Mouse (Mus musculus): ENCODE measurements at regions not wholly inside any gene's neighbourhood (a gene's known extent, or its start where the extent isn't known, plus 50 kb on each side); places are given as distances from the start of the nearest gene placed in this dataset.

DNA sequence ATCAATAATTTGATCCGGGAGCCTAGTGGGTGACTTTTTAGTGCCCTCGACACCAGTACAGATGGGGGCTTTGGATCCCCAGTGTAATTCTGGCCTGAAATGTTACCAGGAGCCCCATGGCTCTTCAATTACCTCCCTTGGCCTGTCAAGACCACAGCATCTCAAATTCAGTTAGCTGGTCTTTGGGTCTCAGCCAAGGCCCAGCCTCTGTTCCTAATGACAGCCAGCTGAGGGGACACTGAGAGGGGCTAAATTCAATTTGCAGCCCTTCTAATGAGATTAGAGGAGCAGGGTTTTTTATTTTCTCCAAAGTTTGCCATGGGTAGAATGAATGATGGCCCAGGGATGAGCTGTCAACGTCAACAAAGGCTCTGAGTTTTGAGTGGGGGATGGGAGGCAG lies 109.9 kb upstream of the Tbx20 start:
- DNase-seq (ENCODE audit: low spot score) = peak; percentile 50
- 38% methylated on average over 3 of the region's 3 CpGs for WGBS

DNA sequence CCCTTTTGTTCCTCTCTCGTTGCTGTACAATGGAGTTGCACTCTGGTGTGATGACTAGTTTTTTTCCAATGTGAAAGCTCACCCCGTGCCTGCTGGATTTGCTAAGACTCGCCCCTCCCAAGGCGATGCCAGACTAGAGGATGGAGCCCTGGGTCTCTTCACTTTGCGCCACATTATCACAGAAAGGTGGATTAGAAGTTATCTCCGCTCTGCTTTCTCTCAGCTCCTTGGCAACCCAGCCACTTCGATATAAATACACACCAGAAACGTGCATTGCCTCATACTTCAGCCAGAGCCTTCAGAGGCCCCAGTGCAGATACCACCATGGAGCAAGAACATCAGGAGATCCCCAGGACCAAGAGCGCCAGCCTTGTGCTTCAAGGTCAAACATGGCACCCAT lies 114.2 kb upstream of the Tbx20 start:
- Histone ChIP-seq H3K36me3 (replicated peaks; ENCODE audit: control insufficient read depth, insufficient read depth, low read depth, low read length) (no peaks in the 10 kb centered on the region), H3K4me2 (ENCODE audit: low read depth, low read length) (no peak overlapping the region), H3K27me3 (ENCODE audit: control insufficient read depth, insufficient read depth, low read length) (no peaks in the 10 kb centered on the region), H3K4me1 (ENCODE audit: control insufficient read depth, insufficient read depth, low read length) (no peaks in the 10 kb centered on the region), H3K9me3 (replicated peaks; ENCODE audit: control insufficient read depth, low read length) (no peaks in the 10 kb centered on the region), H3K27ac (replicated peaks; ENCODE audit: low read depth, low read length) (no peak overlapping the region), H3K9ac (replicated peaks; ENCODE audit: low read length) (no peak overlapping the region), H3K4me3 (ENCODE audit: low read depth, low read length) (no peak overlapping the region)
- ATAC-seq (replicated peaks; ENCODE audit: insufficient number of reproducible peaks, low FRiP score, low TSS enrichment, low read depth) (no peak), DNase-seq (ENCODE audit: low spot score) (no peak)
- WGBS = 88% methylated on average over 9 of the region's 9 CpGs

More for the DNA sequence above, 109.9 kb upstream of the Tbx20 start:
- Histone ChIP-seq H3K36me3 (replicated peaks; ENCODE audit: control insufficient read depth, insufficient read depth, low read depth, low read length) (no peaks in the 10 kb centered on the region), H3K4me1 (ENCODE audit: control insufficient read depth, insufficient read depth, low read length) (no peaks in the 10 kb centered on the region), H3K27ac (replicated peaks; ENCODE audit: low read depth, low read length) (no peak overlapping the region), H3K4me2 (ENCODE audit: low read depth, low read length) (no peak overlapping the region), H3K9me3 (replicated peaks; ENCODE audit: control insufficient read depth, low read length) (no peaks in the 10 kb centered on the region), H3K9ac (replicated peaks; ENCODE audit: low read length) (no peak overlapping the region), H3K4me3 (ENCODE audit: low read depth, low read length) (no peak overlapping the region), H3K27me3 (ENCODE audit: control insufficient read depth, insufficient read depth, low read length) (no peaks in the 10 kb centered on the region)
- no peak for ATAC-seq (replicated peaks; ENCODE audit: insufficient number of reproducible peaks, low FRiP score, low TSS enrichment, low read depth)

DNA sequence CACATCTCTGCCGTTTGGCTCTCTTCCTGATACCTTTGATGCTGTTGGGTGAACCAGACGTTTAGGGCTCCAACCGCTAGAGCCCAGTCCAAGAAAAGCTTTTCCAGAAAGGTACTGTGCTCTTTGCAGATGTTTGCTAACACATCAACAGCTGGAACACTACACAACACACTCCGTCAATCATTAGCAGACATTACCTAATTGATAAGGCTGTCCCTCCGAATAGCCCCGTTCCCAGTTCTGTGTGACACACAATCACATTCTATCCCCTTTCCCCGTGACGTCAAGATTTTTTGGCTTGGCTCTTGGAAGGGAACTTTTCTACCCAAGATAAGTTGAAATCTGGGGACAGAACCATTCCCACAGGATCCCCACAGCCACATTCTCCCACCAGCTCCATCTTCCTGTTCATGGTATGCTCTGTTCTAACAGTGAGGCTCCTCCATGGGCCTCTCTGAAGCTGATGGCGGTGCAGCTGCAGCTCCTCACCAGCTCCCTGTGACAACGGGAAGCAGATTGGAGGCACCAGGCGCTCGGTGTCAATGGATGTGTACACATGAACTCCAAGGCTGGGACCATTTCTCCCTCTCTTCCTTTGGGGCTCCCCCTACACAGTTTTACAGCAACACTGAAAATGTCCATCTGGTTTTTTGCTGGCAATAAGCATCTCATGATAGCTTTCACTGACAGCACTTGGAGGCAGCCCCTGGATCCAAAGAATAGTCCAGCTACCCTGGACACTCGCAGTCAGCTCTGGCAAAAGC lies 122.6 kb upstream of the Tbx20 start:
- Histone ChIP-seq H3K4me1 (ENCODE audit: control insufficient read depth, insufficient read depth, low read length) (no peaks in the 10 kb centered on the region), H3K9ac (replicated peaks; ENCODE audit: low read length) (no peak overlapping the region), H3K4me3 (ENCODE audit: low read depth, low read length) (no peak overlapping the region), H3K9me3 (replicated peaks; ENCODE audit: control insufficient read depth, low read length) (no peaks in the 10 kb centered on the region), H3K36me3 (replicated peaks; ENCODE audit: control insufficient read depth, insufficient read depth, low read depth, low read length) (no peaks in the 10 kb centered on the region), H3K27me3 (ENCODE audit: control insufficient read depth, insufficient read depth, low read length) (no peaks in the 10 kb centered on the region), H3K27ac (replicated peaks; ENCODE audit: low read depth, low read length) (no peak overlapping the region), H3K4me2 (ENCODE audit: low read depth, low read length) (no peak overlapping the region)
- WGBS = 83% methylated on average over 13 of the region's 13 CpGs
- ATAC-seq (replicated peaks; ENCODE audit: insufficient number of reproducible peaks, low FRiP score, low TSS enrichment, low read depth) (no peak), DNase-seq (ENCODE audit: low spot score) (no peak)

DNA sequence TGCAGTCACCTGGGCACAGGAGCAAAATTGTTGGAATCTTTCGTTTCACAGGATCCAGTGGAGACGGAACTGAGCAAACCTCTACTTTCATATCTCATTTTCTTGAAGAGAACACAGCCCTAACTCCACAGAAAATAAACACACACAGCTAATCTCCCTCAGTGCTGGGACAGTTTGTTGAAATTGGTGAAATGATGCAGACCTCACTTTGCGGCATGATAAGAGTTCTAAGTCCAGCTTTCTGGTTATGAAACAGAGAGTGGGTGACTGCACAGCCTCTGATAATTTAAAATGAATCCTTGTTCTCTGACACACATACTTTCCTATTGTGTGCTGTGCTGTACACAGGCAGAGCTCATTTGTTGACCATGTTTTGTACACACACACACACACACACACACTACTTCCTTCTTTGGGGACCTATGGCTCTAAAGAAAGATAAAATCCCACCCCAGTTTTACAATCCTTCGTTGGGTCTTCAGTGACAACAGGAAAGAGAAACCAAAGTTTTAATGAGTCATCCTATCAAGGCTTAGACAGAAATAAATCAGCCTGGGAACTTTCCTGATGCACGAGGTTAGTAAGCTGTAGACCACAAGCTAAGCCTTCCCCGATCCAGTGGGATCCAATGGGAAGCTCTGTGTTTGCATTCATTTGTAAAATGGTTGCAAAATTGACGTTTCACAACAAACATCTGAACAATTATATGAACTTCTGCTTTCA lies 125.3 kb upstream of the Tbx20 start:
- whole genome bisulfite sequencing = 80% methylated on average over 7 of the region's 7 CpGs
- no peak overlapping the region for H3K4me3 ChIP-seq (ENCODE audit: low read depth, low read length)
- no peak overlapping the region for H3K9ac ChIP-seq (replicated peaks; ENCODE audit: low read length)
- no peak for DNase-seq (ENCODE audit: low spot score)
- no peaks in the 10 kb centered on the region for H3K9me3 ChIP-seq (replicated peaks; ENCODE audit: control insufficient read depth, low read length)
- no peaks in the 10 kb centered on the region for H3K36me3 ChIP-seq (replicated peaks; ENCODE audit: control insufficient read depth, insufficient read depth, low read depth, low read length)
- no peaks in the 10 kb centered on the region for H3K27me3 ChIP-seq (ENCODE audit: control insufficient read depth, insufficient read depth, low read length)
- H3K4me2 ChIP-seq (ENCODE audit: low read depth, low read length) = no peak overlapping the region
- H3K27ac ChIP-seq (replicated peaks; ENCODE audit: low read depth, low read length) = no peak overlapping the region
- H3K4me1 ChIP-seq (ENCODE audit: control insufficient read depth, insufficient read depth, low read length) = no peaks in the 10 kb centered on the region
- ATAC-seq (replicated peaks; ENCODE audit: insufficient number of reproducible peaks, low FRiP score, low TSS enrichment, low read depth) = no peak

DNA sequence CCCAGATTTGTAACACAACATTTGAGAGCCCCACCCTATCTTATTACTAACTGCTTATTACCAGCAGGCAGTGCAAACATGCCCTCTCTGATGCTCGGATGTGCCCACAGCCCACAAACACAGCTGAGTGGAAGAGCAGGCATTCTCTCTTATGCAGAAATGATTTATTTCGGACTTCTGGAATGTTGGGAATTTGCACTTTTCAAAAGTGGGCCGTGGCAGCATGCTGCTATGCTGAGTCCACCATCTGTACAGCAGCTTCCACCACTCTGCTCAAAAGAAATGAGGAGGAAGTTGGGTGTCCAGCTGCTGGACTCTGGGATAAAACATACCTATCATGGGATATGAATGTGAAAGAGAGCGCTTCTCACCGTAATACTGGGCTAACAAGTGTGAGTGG lies 129.6 kb upstream of the Tbx20 start:
- no peaks in the 10 kb centered on the region for H3K27me3 ChIP-seq (ENCODE audit: control insufficient read depth, insufficient read depth, low read length)
- H3K4me1 ChIP-seq (ENCODE audit: control insufficient read depth, insufficient read depth, low read length) = no peaks in the 10 kb centered on the region
- H3K27ac ChIP-seq (replicated peaks; ENCODE audit: low read depth, low read length) = no peak overlapping the region
- H3K9ac ChIP-seq (replicated peaks; ENCODE audit: low read length) = no peak overlapping the region
- H3K36me3 ChIP-seq (replicated peaks; ENCODE audit: control insufficient read depth, insufficient read depth, low read depth, low read length) = no peaks in the 10 kb centered on the region
- H3K4me3 ChIP-seq (ENCODE audit: low read depth, low read length) = no peak overlapping the region
- H3K4me2 ChIP-seq (ENCODE audit: low read depth, low read length) = no peak overlapping the region
- ATAC-seq (replicated peaks; ENCODE audit: insufficient number of reproducible peaks, low FRiP score, low TSS enrichment, low read depth) = no peak
- WGBS = 65% methylated on average over 5 of the region's 5 CpGs
- no peaks in the 10 kb centered on the region for H3K9me3 ChIP-seq (replicated peaks; ENCODE audit: control insufficient read depth, low read length)
- DNase-seq (ENCODE audit: low spot score) = no peak

DNA sequence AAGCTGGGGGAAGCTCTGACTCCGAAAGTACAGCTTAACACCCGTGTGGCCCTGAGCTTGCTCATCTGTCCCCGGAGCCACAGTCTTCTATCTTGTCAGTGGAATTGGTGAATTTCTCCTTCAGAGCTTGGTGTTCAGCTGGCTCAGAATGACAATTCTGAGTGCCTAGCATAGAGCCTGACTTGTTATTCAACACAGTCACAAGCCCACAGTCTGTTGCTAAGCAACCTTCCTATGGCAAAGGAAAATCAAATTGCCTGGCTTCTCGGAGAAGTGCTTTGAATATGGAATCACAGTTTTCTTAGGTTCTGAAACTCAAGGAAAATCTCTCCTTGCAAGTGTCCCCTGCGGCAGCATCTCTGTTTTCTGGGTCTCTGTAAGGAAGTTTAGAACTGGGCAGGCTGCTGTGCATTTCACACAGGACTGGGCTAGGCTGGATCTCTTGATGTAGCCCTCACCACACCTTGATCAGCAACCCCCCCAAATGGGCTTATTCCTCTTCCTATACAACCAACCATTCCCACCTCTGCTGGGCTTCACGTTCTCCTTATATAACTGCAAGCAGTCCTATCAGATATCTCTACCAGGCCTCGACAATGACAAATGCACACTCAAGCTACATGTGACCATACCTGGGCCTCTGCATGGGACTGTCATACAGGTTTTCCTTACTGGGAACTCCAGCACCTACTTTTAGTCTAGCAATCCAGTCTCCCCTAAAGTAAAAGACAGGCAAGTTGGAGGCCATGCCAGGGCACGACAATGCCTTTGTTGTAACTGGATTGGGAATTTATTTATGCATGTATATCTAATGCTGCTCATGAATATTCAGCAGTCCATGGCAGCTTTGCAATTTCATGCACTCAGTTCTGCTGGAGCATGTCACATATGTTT lies 135.2 kb upstream of the Tbx20 start:
- ATAC-seq (replicated peaks; ENCODE audit: insufficient number of reproducible peaks, low FRiP score, low TSS enrichment, low read depth) = no peak
- no peaks in the 10 kb centered on the region for H3K27me3 ChIP-seq (ENCODE audit: control insufficient read depth, insufficient read depth, low read length)

DNA sequence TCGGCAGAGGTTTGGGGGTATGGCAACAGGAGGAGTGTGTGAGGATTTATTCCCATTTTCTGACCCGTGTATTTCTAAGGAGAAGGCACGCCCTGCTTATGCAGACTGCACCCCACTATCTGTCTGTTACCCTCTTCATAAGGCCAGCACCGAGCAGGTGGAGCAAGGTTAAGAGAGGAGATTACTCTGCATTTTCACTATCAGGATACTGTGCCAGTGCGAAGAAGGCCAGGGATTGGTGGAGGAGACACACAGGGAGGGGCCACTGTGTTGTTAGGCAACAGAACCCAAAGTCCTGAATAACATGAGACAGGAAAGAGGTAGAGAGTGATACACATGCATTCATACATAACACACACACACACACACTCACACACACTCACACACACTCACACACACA lies 136.6 kb upstream of the Tbx20 start:
- ATAC-seq (replicated peaks; ENCODE audit: insufficient number of reproducible peaks, low FRiP score, low TSS enrichment, low read depth) (no peak), DNase-seq (ENCODE audit: low spot score) (no peak)
- WGBS = 74% methylated on average over 5 of the region's 5 CpGs

More for the DNA sequence above, 135.2 kb upstream of the Tbx20 start:
- Histone ChIP-seq H3K27ac (replicated peaks; ENCODE audit: low read depth, low read length) (no peak overlapping the region), H3K4me2 (ENCODE audit: low read depth, low read length) (no peak overlapping the region), H3K4me1 (ENCODE audit: control insufficient read depth, insufficient read depth, low read length) (no peaks in the 10 kb centered on the region), H3K36me3 (replicated peaks; ENCODE audit: control insufficient read depth, insufficient read depth, low read depth, low read length) (no peaks in the 10 kb centered on the region), H3K9me3 (replicated peaks; ENCODE audit: control insufficient read depth, low read length) (no peaks in the 10 kb centered on the region), H3K4me3 (ENCODE audit: low read depth, low read length) (no peak overlapping the region), H3K9ac (replicated peaks; ENCODE audit: low read length) (no peak overlapping the region)
- 71% methylated on average over 8 of the region's 8 CpGs for WGBS
- DNase-seq (ENCODE audit: low spot score) = no peak

More for the DNA sequence above, 136.6 kb upstream of the Tbx20 start:
- H3K36me3 ChIP-seq (replicated peaks; ENCODE audit: control insufficient read depth, insufficient read depth, low read depth, low read length) = no peaks in the 10 kb centered on the region
- no peaks in the 10 kb centered on the region for H3K9me3 ChIP-seq (replicated peaks; ENCODE audit: control insufficient read depth, low read length)
- H3K4me3 ChIP-seq (ENCODE audit: low read depth, low read length) = no peak overlapping the region
- no peak overlapping the region for H3K4me2 ChIP-seq (ENCODE audit: low read depth, low read length)
- H3K27ac ChIP-seq (replicated peaks; ENCODE audit: low read depth, low read length) = no peak overlapping the region
- H3K27me3 ChIP-seq (ENCODE audit: control insufficient read depth, insufficient read depth, low read length) = no peaks in the 10 kb centered on the region
- no peaks in the 10 kb centered on the region for H3K4me1 ChIP-seq (ENCODE audit: control insufficient read depth, insufficient read depth, low read length)
- H3K9ac ChIP-seq (replicated peaks; ENCODE audit: low read length) = no peak overlapping the region
